20 mouse cellular contexts compared by ENCODE assay signal in the genomic region with DNA sequence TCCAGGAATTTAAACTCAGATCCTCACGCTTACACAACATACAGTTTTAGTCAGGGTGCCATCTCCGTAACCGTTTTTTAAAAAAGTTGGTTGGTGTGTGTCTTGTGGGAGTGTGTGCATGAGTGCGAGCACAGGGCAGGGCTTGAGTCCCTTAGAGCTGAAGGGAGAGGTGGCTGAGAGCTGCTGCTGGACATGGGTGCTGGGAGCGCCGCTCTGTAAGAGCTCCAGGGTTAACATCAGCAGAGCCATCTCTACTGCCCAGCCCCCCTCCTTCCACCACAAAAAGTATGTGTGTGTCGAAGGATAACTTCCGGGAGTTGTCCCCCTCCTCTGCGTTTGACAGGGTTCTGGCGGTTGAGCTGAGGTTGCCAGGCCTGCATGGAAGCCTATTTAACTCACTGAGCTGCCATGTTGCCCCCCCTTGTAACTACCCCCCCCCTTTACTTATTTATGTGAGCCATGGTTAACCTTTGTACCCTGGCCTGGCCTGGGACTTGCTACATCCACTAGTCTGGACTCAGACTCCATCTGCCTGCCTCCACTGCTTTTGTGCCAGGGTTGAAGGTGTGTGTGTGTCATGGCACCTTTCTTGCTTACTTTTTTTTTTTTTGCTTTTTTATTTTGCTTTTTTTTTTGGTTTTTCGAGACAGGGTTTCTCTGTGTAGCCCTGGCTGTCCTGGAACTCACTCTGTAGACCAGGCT. TPM values are rescaled to one million over a fixed set of nuclear protein-coding genes. Genes with fewer than 3 reads are reported as not detected.
DNase-seq lines count a peak whose midpoint lies in the region; ATAC-seq and TF ChIP-seq lines count a peak whose summit lies in the region.
"Had no signal": no experiment of that assay in that cellular context is flagged by ENCODE, and none has a peak within 500 bp of the region (broad histone marks: within the 10 kb centered on the region; RNA-seq: fewer than 3 reads in every experiment).

No protein-coding gene starts in this region.

- TF ChIP-seq POLR2A in lung, adult 2 months (IDR thresholded peaks at IDR 0.05; ENCODE audit: borderline replicate concordance, extremely low read depth, low read depth, low read length): no peak

- peaks cover 7% of the 10 kb centered on the region; the same call in 1 of the 2 replicates for H3K4me1 ChIP-seq in lung, embryonic 16.5 days (replicated peaks; ENCODE audit: control insufficient read depth, insufficient read depth, low read length)
- H3K4me1 ChIP-seq in lung, adult 2 months (ENCODE audit: control insufficient read depth, insufficient read depth, low read length): peaks cover 2% of the 10 kb centered on the region
- H3K4me1 ChIP-seq in kidney, postnatal 0 days (replicated peaks; ENCODE audit: insufficient read depth, low read length): no peaks in the 10 kb centered on the region; the same call in 1 of the 2 replicates

- H3K4me3 ChIP-seq in gastrocnemius, adult 2 months: no peak overlapping the region
- H3K4me3 ChIP-seq in lung, embryonic 16.5 days (ENCODE audit: low read length): no peak overlapping the region
- no peak overlapping the region for H3K4me3 ChIP-seq in lung, adult 2 months (replicated peaks; ENCODE audit: extremely low read depth, low read depth, low read length)
- H3K4me3 ChIP-seq in kidney, postnatal 0 days (replicated peaks; ENCODE audit: low read depth, low read length): no peak overlapping the region
- H3K4me3 ChIP-seq: forebrain, embryonic 15.5 days; limb, embryonic 15.5 days had no signal

- 65% methylated on average over 11 of the region's 11 CpGs for WGBS in lung, embryonic 16.5 days
- 80% methylated on average over 11 of the region's 11 CpGs for WGBS in lung, adult 2 months
- 63% methylated on average over 11 of the region's 11 CpGs for WGBS in kidney, postnatal 0 days

- peak; percentile 19 for DNase-seq in gastrocnemius, adult 2 months
- DNase-seq in gastrocnemius, postnatal 25 days: no peak
- no peak for DNase-seq in lung, adult 2 months
- DNase-seq in kidney, postnatal 0 days (ENCODE audit: low spot score): no peak
- peak; percentile 59 for DNase-seq in yolk sac, embryonic 10.5 days (ENCODE audit: low spot score)
- no peak for DNase-seq in heart, adult 11 months
- no peak for DNase-seq in urinary bladder, postnatal 25 days (ENCODE audit: low spot score)
- DNase-seq: adrenal gland, postnatal 10 days; cerebellum, adult 9-11 months; gastrocnemius, postnatal 36 days; layer of hippocampus, postnatal 36 days; retina, postnatal 1 day had no signal

- H3K9me3 ChIP-seq in lung, embryonic 16.5 days (ENCODE audit: control insufficient read depth, low read length): no peaks in the 10 kb centered on the region
- H3K9me3 ChIP-seq in kidney, postnatal 0 days (replicated peaks; ENCODE audit: low read length): no peaks in the 10 kb centered on the region
- H3K9me3 ChIP-seq: forebrain, embryonic 15.5 days; G1E; limb, embryonic 15.5 days had no signal

- H3K27ac ChIP-seq in gastrocnemius, adult 2 months: peak overlapping the region; percentile 59; the same call in 1 of the 2 replicates
- no peak overlapping the region for H3K27ac ChIP-seq in lung, embryonic 16.5 days (ENCODE audit: low read length)
- H3K27ac ChIP-seq in kidney, postnatal 0 days: 0 out of 2 replicates have a peak overlapping the region, but pooled peaks have one; percentile 25
- H3K27ac ChIP-seq: forebrain, embryonic 15.5 days; hindbrain, postnatal 0 days; limb, embryonic 15.5 days; stomach, postnatal 0 days had no signal

- no peak overlapping the region for H3K4me2 ChIP-seq in lung, embryonic 16.5 days (ENCODE audit: low read depth, low read length)
- no peak overlapping the region for H3K4me2 ChIP-seq in kidney, postnatal 0 days (ENCODE audit: low read length)
- H3K4me2 ChIP-seq: forebrain, embryonic 15.5 days; limb, embryonic 15.5 days; midbrain, embryonic 11.5 days had no signal

- H3K36me3 ChIP-seq in lung, embryonic 16.5 days (ENCODE audit: control insufficient read depth, insufficient read depth, low read length): peaks cover 9% of the 10 kb centered on the region; the same call in 1 of the 2 replicates
- 0 out of 2 replicates have a peak, but pooled peaks cover 11% of the 10 kb centered on the region for H3K36me3 ChIP-seq in kidney, postnatal 0 days (ENCODE audit: insufficient read depth, low read length)

- TF ChIP-seq CTCF in gastrocnemius, adult 2 months (IDR thresholded peaks at IDR 0.05): no peak
- TF ChIP-seq CTCF in lung, adult 2 months (IDR thresholded peaks at IDR 0.05; ENCODE audit: insufficient read depth, low read length): no peak
- TF ChIP-seq CTCF in kidney, postnatal 0 days (IDR thresholded peaks at IDR 0.05; ENCODE audit: low read depth): no peak

- H3K9ac ChIP-seq in lung, embryonic 16.5 days (ENCODE audit: low read length): no peak overlapping the region
- no peak overlapping the region for H3K9ac ChIP-seq in kidney, postnatal 0 days (ENCODE audit: low read depth, low read length)
- H3K9ac ChIP-seq: forebrain, embryonic 15.5 days; limb, embryonic 15.5 days had no signal

- ATAC-seq in lung, embryonic 16.5 days (ENCODE audit: low read depth): peak; percentile 31; the same call in 1 of the 2 replicates
- ATAC-seq in kidney, postnatal 0 days (replicated peaks; ENCODE audit: low FRiP score, low read depth): peak; percentile 50; the same call in 1 of the 2 replicates
- ATAC-seq: activated CD4-positive, CD25-positive, alpha-beta regulatory T cell, adult 4 months; forebrain, embryonic 15.5 days; hindbrain, postnatal 0 days had no signal

- intact Hi-C loops in gastrocnemius, adult 2 months (cut with DNase I): no loop called here

- no peaks in the 10 kb centered on the region for H3K27me3 ChIP-seq in lung, embryonic 16.5 days (ENCODE audit: control insufficient read depth, insufficient read depth, low read depth, low read length)
- H3K27me3 ChIP-seq in kidney, postnatal 0 days (ENCODE audit: insufficient read depth, low read length): no peaks in the 10 kb centered on the region
- H3K27me3 ChIP-seq: forebrain, embryonic 15.5 days; limb, embryonic 15.5 days had no signal

RNA-seq across cellular contexts. Expression of gene Eif4g3, which starts 11.2 kb away (rescaled TPM):
- 100 to 1,000 TPM; 108 to 145 TPM for total RNA-seq in gastrocnemius, adult 2 months (2021)
- 10 to 100 TPM; 93.1 to 94.8 TPM for total RNA-seq in gastrocnemius, postnatal 25 days (2021)
- 23.8 and 24.8 TPM in 2 replicates for polyA plus RNA-seq in lung, embryonic 16.5 days (2015; fragmentation: Nextera tagmentation; extraction: Ambion mirVana)
- polyA plus RNA-seq in lung, adult 2 months (2012; rRNA removed): 69.8 and 79.4 TPM in 2 replicates
- polyA plus RNA-seq in kidney, postnatal 0 days (2015; fragmentation: Nextera tagmentation; extraction: Ambion mirVana): 26.6 and 28.6 TPM in 2 replicates

Comparison
In these comparisons a context has a peak if more than half of its experiments do, and no peak if none do; other contexts are left out.
1. DNase-seq: peak in gastrocnemius, adult 2 months (single experiment) and yolk sac, embryonic 10.5 days (single experiment); none in gastrocnemius, postnatal 25 days (single experiment), lung, adult 2 months (single experiment), kidney, postnatal 0 days (single experiment), heart, adult 11 months (single experiment) and urinary bladder, postnatal 25 days (single experiment).